ENCODE assay signal across 8 mouse cellular contexts in the genomic region with DNA sequence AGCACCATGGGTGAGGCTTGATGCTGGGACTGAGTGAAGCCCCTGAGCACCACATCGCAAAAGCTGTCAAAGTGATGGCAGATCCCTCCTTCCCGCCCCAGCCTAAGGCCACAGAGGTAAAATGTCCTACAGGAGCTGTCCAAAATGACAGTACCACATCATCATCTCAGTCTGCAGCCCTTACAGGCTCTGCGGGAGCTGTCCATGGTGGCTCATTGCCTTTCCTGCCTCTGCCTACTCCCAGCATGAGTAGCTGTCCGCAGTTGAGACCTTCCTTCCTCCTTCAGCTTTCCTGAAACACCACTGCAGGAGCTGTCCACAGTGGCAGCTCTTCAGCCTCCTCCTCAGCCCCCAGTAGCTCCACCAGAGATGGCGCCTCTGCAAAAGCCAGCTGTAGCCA. TPM values are rescaled to one million over a fixed set of nuclear protein-coding genes. Genes with fewer than 3 reads are reported as not detected.
DNase-seq lines count a peak whose midpoint lies in the region; ATAC-seq lines count a peak whose summit lies in the region.

No protein-coding gene starts in this region.

- no peak overlapping the region for H3K27ac ChIP-seq in intestine, embryonic 14.5 days (ENCODE audit: low read depth)
- H3K27ac ChIP-seq in intestine, embryonic 16.5 days (ENCODE audit: low read length), result no peak overlapping the region
- H3K27ac ChIP-seq in hindbrain, embryonic 14.5 days, result no peak overlapping the region

- no peak overlapping the region for H3K4me2 ChIP-seq in intestine, embryonic 14.5 days (ENCODE audit: low read length)
- H3K4me2 ChIP-seq in intestine, embryonic 16.5 days (ENCODE audit: low read depth, low read length), result no peak overlapping the region
- H3K4me2 ChIP-seq in hindbrain, embryonic 14.5 days (replicated peaks), result no peak overlapping the region

- no peak for ATAC-seq in intestine, embryonic 14.5 days (replicated peaks; ENCODE audit: low FRiP score, low TSS enrichment, low read depth)
- ATAC-seq in intestine, embryonic 16.5 days, result no peak
- ATAC-seq in common myeloid progenitor, adult 5-6 weeks (replicated peaks; ENCODE audit: low read depth, poor library complexity, severe bottlenecking), result peak; percentile 89
- no peak for ATAC-seq in hindbrain, embryonic 14.5 days (ENCODE audit: low FRiP score)

- H3K36me3 ChIP-seq in intestine, embryonic 14.5 days (ENCODE audit: control insufficient read depth, insufficient read depth, low read length), result no peaks in the 10 kb centered on the region; the same call in 1 of the 2 replicates
- no peaks in the 10 kb centered on the region for H3K36me3 ChIP-seq in intestine, embryonic 16.5 days (ENCODE audit: control insufficient read depth, insufficient read depth, low read length)
- H3K36me3 ChIP-seq in hindbrain, embryonic 14.5 days (replicated peaks; ENCODE audit: control insufficient read depth, insufficient read depth), result 0 out of 2 replicates have a peak, but pooled peaks cover 5% of the 10 kb centered on the region

- DNase-seq in intestine, embryonic 14.5 days (ENCODE audit: low spot score), result peak; percentile 66
- peak; percentile 72 for DNase-seq in ES-CJ7 (ENCODE audit: low read depth, low spot score)
- DNase-seq in lung, postnatal 14 days, result peak; percentile 19
- no peak for DNase-seq in layer of hippocampus, postnatal 14 days (ENCODE audit: low spot score in 2 of 2)
- no peak for DNase-seq in cerebellum, adult 11-12 months
- no peak for DNase-seq in hindbrain, embryonic 14.5 days (ENCODE audit: low spot score)

- H3K4me1 ChIP-seq in intestine, embryonic 14.5 days (replicated peaks; ENCODE audit: control insufficient read depth, insufficient read depth, low read length), result no peaks in the 10 kb centered on the region
- no peaks in the 10 kb centered on the region; the same call in 1 of the 2 replicates for H3K4me1 ChIP-seq in intestine, embryonic 16.5 days (ENCODE audit: control insufficient read depth, insufficient read depth, low read length)
- H3K4me1 ChIP-seq in hindbrain, embryonic 14.5 days (replicated peaks; ENCODE audit: control insufficient read depth, insufficient read depth, low read length), result peaks cover 5% of the 10 kb centered on the region

- no peaks in the 10 kb centered on the region for H3K9me3 ChIP-seq in intestine, embryonic 14.5 days (ENCODE audit: control insufficient read depth, low read length)
- H3K9me3 ChIP-seq in intestine, embryonic 16.5 days (ENCODE audit: control insufficient read depth, low read length), result no peaks in the 10 kb centered on the region
- no peaks in the 10 kb centered on the region for H3K9me3 ChIP-seq in hindbrain, embryonic 14.5 days (ENCODE audit: control insufficient read depth, low read length)

- H3K9ac ChIP-seq in intestine, embryonic 14.5 days (ENCODE audit: low read length), result no peak overlapping the region
- no peak overlapping the region for H3K9ac ChIP-seq in intestine, embryonic 16.5 days (ENCODE audit: low read depth, low read length)
- H3K9ac ChIP-seq in hindbrain, embryonic 14.5 days, result no peak overlapping the region

- no peak overlapping the region for H3K4me3 ChIP-seq in intestine, embryonic 14.5 days (ENCODE audit: low read depth, low read length)
- no peak overlapping the region for H3K4me3 ChIP-seq in intestine, embryonic 16.5 days (ENCODE audit: low read length)
- H3K4me3 ChIP-seq in hindbrain, embryonic 14.5 days (replicated peaks; ENCODE audit: low read length), result no peak overlapping the region

- WGBS in intestine, embryonic 14.5 days, result 78% methylated on average over 5 of the region's 5 CpGs
- WGBS in intestine, embryonic 16.5 days, result 73% methylated on average over 5 of the region's 5 CpGs
- 85% methylated on average over 5 of the region's 5 CpGs for WGBS in hindbrain, embryonic 14.5 days

- no peaks in the 10 kb centered on the region for H3K27me3 ChIP-seq in intestine, embryonic 14.5 days (replicated peaks; ENCODE audit: control insufficient read depth, insufficient read depth, low read length)
- no peaks in the 10 kb centered on the region for H3K27me3 ChIP-seq in intestine, embryonic 16.5 days (replicated peaks; ENCODE audit: control insufficient read depth, insufficient read depth, low read length)
- no peaks in the 10 kb centered on the region for H3K27me3 ChIP-seq in hindbrain, embryonic 14.5 days (ENCODE audit: control insufficient read depth, insufficient read depth, low read length)

RNA-seq across cellular contexts. Expression of gene Klhl7, which starts 9.7 kb away (rescaled TPM):
- polyA plus RNA-seq in intestine, embryonic 14.5 days (2014; fragmentation: Nextera tagmentation; extraction: Ambion mirVana), result 46.6 and 50.4 TPM in 2 replicates
- 31.0 and 31.2 TPM in 2 replicates for polyA plus RNA-seq in intestine, embryonic 16.5 days (2015; fragmentation: Nextera tagmentation; extraction: Ambion mirVana)
- total RNA-seq in common myeloid progenitor, adult 5-6 weeks (2017), result 21.9 and 29.0 TPM in 2 replicates
- 100 to 1,000 TPM; 101 to 113 TPM for total RNA-seq in layer of hippocampus, postnatal 14 days (2021)
- polyA plus RNA-seq in hindbrain, embryonic 14.5 days (2014; fragmentation: Nextera tagmentation; extraction: Ambion mirVana), result 152 and 163 TPM in 2 replicates

RNA-seq across cellular contexts. Expression of gene Nupl2, which starts 54.7 kb away (rescaled TPM):
- polyA plus RNA-seq in intestine, embryonic 14.5 days (2014; fragmentation: Nextera tagmentation; extraction: Ambion mirVana), result 16.3 and 17.5 TPM in 2 replicates
- polyA plus RNA-seq in intestine, embryonic 16.5 days (2015; fragmentation: Nextera tagmentation; extraction: Ambion mirVana), result 9.6 and 11.2 TPM in 2 replicates
- 7.1 and 8.2 TPM in 2 replicates for total RNA-seq in common myeloid progenitor, adult 5-6 weeks (2017)
- 10 to 100 TPM in 1 of 2 experiments, 1 to 10 TPM in 1; 7.6 to 11.8 TPM for total RNA-seq in layer of hippocampus, postnatal 14 days (2021)
- 13.7 and 16.0 TPM in 2 replicates for polyA plus RNA-seq in hindbrain, embryonic 14.5 days (2014; fragmentation: Nextera tagmentation; extraction: Ambion mirVana)

Comparison
In these comparisons a context has a peak if more than half of its experiments do, and no peak if none do; other contexts are left out.
1. DNase-seq: peak in intestine, embryonic 14.5 days (single experiment), ES-CJ7 (single experiment) and lung, postnatal 14 days (single experiment); none in layer of hippocampus, postnatal 14 days (0 of 2), cerebellum, adult 11-12 months (single experiment) and hindbrain, embryonic 14.5 days (single experiment).